Mouse (Mus musculus) thymus, adult 2 months (tissue): ENCODE data around the gene Alcam.

Experiments
- CTCF ChIP-seq: fragments of 200-500 bp; IDR thresholded peaks from 2 replicates; pipeline ENCODE4 v1.5.1; 2012; ENCODE audit warnings: mild to moderate bottlenecking, control low read depth, low read length, moderate library complexity, borderline replicate concordance; ENCODE audit not compliant: control insufficient read depth, poor library complexity, insufficient read depth; ENCODE audit errors: extremely low read depth
- POLR2A ChIP-seq: fragments of 200-500 bp; IDR thresholded peaks from 2 replicates; pipeline ENCODE4 v1.6.1; 2012; ENCODE audit warnings: mild to moderate bottlenecking, low read length, control low read depth, moderate library complexity; ENCODE audit not compliant: control insufficient read depth, poor library complexity, insufficient read depth; ENCODE audit errors: extremely low read depth

GRCm38 (mm10) chr16:52451786-52452476 is 1.9 kb downstream of the Alcam start:
- TF ChIP-seq CTCF (no peak), POLR2A (no peak)
